Mouse (Mus musculus) MEL (cell line): ENCODE measurements around the gene Pde8a. TPM values are rescaled to one million over a fixed set of nuclear protein-coding genes. Genes with fewer than 3 reads are reported as not detected.

ENCODE experiments used
- DNase-seq: peaks from one replicate; pipeline ENCODE4 v3.0.0; 2011; ENCODE audit warnings: low read depth, low spot score
- H3K27ac ChIP-seq: 2 replicates; pipeline ENCODE4 v1.5.1; 2012; ENCODE audit warnings: low read depth, mild to moderate bottlenecking, control low read depth, low read length, moderate library complexity; ENCODE audit not compliant: control insufficient read depth
- H3K27me3 ChIP-seq, 2 experiments: fragments of 150-350 bp in 1 of 2; sonication (generic) in 1 of 2; 2 replicates each; pipeline ENCODE4 v1.6.1; 2012; ENCODE audit warnings: low read length in 2 of 2, mild to moderate bottlenecking in 2 of 2, improper control_type of control experiment in 1 of 2, moderate library complexity in 1 of 2; ENCODE audit not compliant: insufficient read depth in 2 of 2, control insufficient read depth in 1 of 2
- H3K36me3 ChIP-seq, 2 experiments: 2 replicates each; pipeline ENCODE4 v1.6.1; 2012 to 2014; ENCODE audit warnings: low read length in 2 of 2, improper control_type of control experiment in 1 of 2, inconsistent platforms in 1 of 2, mild to moderate bottlenecking in 1 of 2; ENCODE audit not compliant: insufficient read depth in 2 of 2, control insufficient read depth in 1 of 2
- H3K4me1 ChIP-seq, 2 experiments: fragments of 150-350 bp in 1 of 2; sonication (generic) in 1 of 2; 2 replicates each; pipeline ENCODE4 v1.6.1; 2012; ENCODE audit warnings: low read length in 2 of 2, improper control_type of control experiment in 1 of 2, mild to moderate bottlenecking in 1 of 2; ENCODE audit not compliant: insufficient read depth in 2 of 2, control insufficient read depth in 1 of 2
- H3K4me3 ChIP-seq, 2 experiments: fragments of 150-350 bp in 1 of 2; sonication (generic) in 1 of 2; 2 replicates each; pipeline ENCODE4 v1.5.1; 2012; ENCODE audit warnings: low read depth in 2 of 2, low read length in 2 of 2, mild to moderate bottlenecking in 2 of 2, moderate library complexity in 2 of 2, control low read depth in 1 of 2, improper control_type of control experiment in 1 of 2; ENCODE audit not compliant: control insufficient read depth in 1 of 2, insufficient read depth in 1 of 2
- H3K79me2 ChIP-seq: 2 replicates; pipeline ENCODE4 v1.6.1; 2012; ENCODE audit warnings: mild to moderate bottlenecking, low read length, moderate library complexity; ENCODE audit not compliant: control insufficient read depth, poor library complexity, insufficient read depth
- H3K9ac ChIP-seq: 2 replicates; pipeline ENCODE4 v1.6.1; 2012; ENCODE audit warnings: low read depth, mild to moderate bottlenecking, control low read depth, low read length, moderate library complexity; ENCODE audit not compliant: control insufficient read depth, poor library complexity, severe bottlenecking
- H3K9me3 ChIP-seq: fragments of 150-350 bp; sonication (generic); replicated peaks from 2 replicates; pipeline ENCODE4 v1.6.1; 2012; ENCODE audit warnings: mild to moderate bottlenecking, low read length, improper control_type of control experiment, moderate library complexity; ENCODE audit not compliant: insufficient read depth
- BHLHE40 ChIP-seq: IDR thresholded peaks from 2 replicates; pipeline ENCODE4 v1.6.1; 2012; ENCODE audit warnings: low read depth, mild to moderate bottlenecking, inconsistent platforms, low read length, improper control_type of control experiment, borderline replicate concordance
- CHD1 ChIP-seq: IDR thresholded peaks from 2 replicates; pipeline ENCODE4 v1.6.1; 2012; ENCODE audit warnings: low read depth, mild to moderate bottlenecking, inconsistent platforms, low read length, improper control_type of control experiment
- CTCF ChIP-seq, 3 experiments: IDR thresholded peaks in 2 of 3; conservative IDR thresholded peaks in 1 of 3; 2 replicates each; pipeline ENCODE4 v1.5.1; 2011 to 2012; ENCODE audit warnings: low read length in 3 of 3, low read depth in 2 of 3, mild to moderate bottlenecking in 2 of 3, improper control_type of control experiment in 1 of 3, inconsistent platforms in 1 of 3, mixed read lengths in 1 of 3, moderate library complexity in 1 of 3; ENCODE audit not compliant: control insufficient read depth in 1 of 3, insufficient read depth in 1 of 3, poor library complexity in 1 of 3, severe bottlenecking in 1 of 3
- E2F4 ChIP-seq: IDR thresholded peaks from 2 replicates; pipeline ENCODE4 v1.6.1; 2011; ENCODE audit warnings: low read depth, low read length, improper control_type of control experiment, borderline replicate concordance
- EP300 ChIP-seq, 2 experiments: IDR thresholded peaks; 2 replicates each; pipeline ENCODE4 v1.6.1; 2011; ENCODE audit warnings: improper control_type of control experiment in 2 of 2, low read length in 2 of 2, low read depth in 1 of 2, mild to moderate bottlenecking in 1 of 2
- GABPA ChIP-seq: IDR thresholded peaks from 2 replicates; pipeline ENCODE4 v1.6.1; 2012; ENCODE audit warnings: low read depth, mild to moderate bottlenecking, inconsistent platforms, low read length, improper control_type of control experiment, moderate library complexity
- GATA1 ChIP-seq: IDR thresholded peaks from 2 replicates; pipeline ENCODE4 v1.6.1; 2011; ENCODE audit warnings: low read depth, low read length, improper control_type of control experiment
- HCFC1 ChIP-seq: IDR thresholded peaks from 2 replicates; pipeline ENCODE4 v1.6.1; 2012; ENCODE audit warnings: low read depth, mild to moderate bottlenecking, inconsistent platforms, low read length, improper control_type of control experiment, moderate library complexity
- KAT2A ChIP-seq: conservative IDR thresholded peaks from 2 replicates; pipeline ENCODE4 v1.6.1; 2012; ENCODE audit warnings: low read depth, low read length, improper control_type of control experiment, inconsistent platforms
- MAFK ChIP-seq: IDR thresholded peaks from 2 replicates; pipeline ENCODE4 v1.6.1; 2011; ENCODE audit warnings: low read depth, mild to moderate bottlenecking, low read length, improper control_type of control experiment, borderline replicate concordance
- MAX ChIP-seq: IDR thresholded peaks from 2 replicates; pipeline ENCODE4 v1.6.1; 2011; ENCODE audit warnings: low read length, improper control_type of control experiment
- MAZ ChIP-seq: IDR thresholded peaks from 2 replicates; pipeline ENCODE4 v1.6.1; 2012; ENCODE audit warnings: low read depth, mild to moderate bottlenecking, inconsistent platforms, low read length, improper control_type of control experiment
- MEF2A ChIP-seq: IDR thresholded peaks from 2 replicates; pipeline ENCODE4 v1.6.1; 2014; ENCODE audit warnings: low read depth, mild to moderate bottlenecking, inconsistent platforms, low read length, improper control_type of control experiment; ENCODE audit not compliant: poor library complexity, insufficient replicate concordance, severe bottlenecking; ENCODE audit errors: extremely low read depth
- MXI1 ChIP-seq: IDR thresholded peaks from 2 replicates; pipeline ENCODE4 v1.6.1; 2011; ENCODE audit warnings: mild to moderate bottlenecking, low read depth, low read length, improper control_type of control experiment
- POLR2AphosphoS2 ChIP-seq: IDR thresholded peaks from 2 replicates; pipeline ENCODE4 v1.6.1; 2011; ENCODE audit warnings: low read length, improper control_type of control experiment
- POLR2AphosphoS5 ChIP-seq: IDR thresholded peaks from 2 replicates; pipeline ENCODE4 v1.6.1; 2012; ENCODE audit warnings: low read depth, borderline replicate concordance, mild to moderate bottlenecking, inconsistent platforms, low read length, moderate library complexity, mixed read lengths
- RAD21 ChIP-seq: IDR thresholded peaks from 2 replicates; pipeline ENCODE4 v1.6.1; 2011; ENCODE audit warnings: mild to moderate bottlenecking, low read depth, low read length, improper control_type of control experiment
- RCOR1 ChIP-seq: IDR thresholded peaks from 2 replicates; pipeline ENCODE4 v1.6.1; 2012; ENCODE audit warnings: low read depth, mild to moderate bottlenecking, inconsistent platforms, low read length, improper control_type of control experiment
- SIN3A ChIP-seq: IDR thresholded peaks from 2 replicates; pipeline ENCODE4 v1.6.1; 2012; ENCODE audit warnings: low read length, improper control_type of control experiment, inconsistent platforms
- TBP ChIP-seq: IDR thresholded peaks from 2 replicates; pipeline ENCODE4 v1.8.0; 2011; ENCODE audit warnings: low read depth, low read length, improper control_type of control experiment
- UBTF ChIP-seq: IDR thresholded peaks from 2 replicates; pipeline ENCODE4 v1.6.1; 2012; ENCODE audit warnings: low read depth, mild to moderate bottlenecking, inconsistent platforms, low read length, improper control_type of control experiment, moderate library complexity, borderline replicate concordance; ENCODE audit not compliant: insufficient read depth
- USF1 ChIP-seq: IDR thresholded peaks from 2 replicates; pipeline ENCODE4 v1.6.1; 2014; ENCODE audit warnings: low read depth, mild to moderate bottlenecking, inconsistent platforms, low read length, improper control_type of control experiment, moderate library complexity
- USF2 ChIP-seq, 2 experiments: IDR thresholded peaks; 2 replicates each; pipeline ENCODE4 v1.6.1; 2011 to 2012; ENCODE audit warnings: improper control_type of control experiment in 2 of 2, low read length in 2 of 2, borderline replicate concordance in 1 of 2, inconsistent platforms in 1 of 2, low read depth in 1 of 2, mild to moderate bottlenecking in 1 of 2; ENCODE audit not compliant: insufficient read depth in 1 of 2
- ZMIZ1 ChIP-seq: IDR thresholded peaks from 2 replicates; pipeline ENCODE4 v1.6.1; 2012; ENCODE audit warnings: low read depth, mild to moderate bottlenecking, inconsistent platforms, low read length, improper control_type of control experiment, moderate library complexity
- ZNF384 ChIP-seq: IDR thresholded peaks from 2 replicates; pipeline ENCODE4 v1.6.1; 2012; ENCODE audit warnings: low read depth, mild to moderate bottlenecking, inconsistent platforms, low read length, improper control_type of control experiment
- polyA plus RNA-seq, 2 experiments: library from polyadenylated mRNA; stranded (reverse) in 1 of 2; unstranded in 1 of 2; fragments of >175 nt in 1 of 2; fragments of >200 nt in 1 of 2; gene quantifications; 2 replicates each; pipeline versions ENCODE4 v1.2.1 to v1.2.4; 2012; ENCODE audit warnings: low replicate concordance in 2 of 2, low read depth in 1 of 2; ENCODE audit not compliant: insufficient read length in 2 of 2, insufficient read depth in 1 of 2, missing spikeins in 1 of 2
- total RNA-seq: library from RNA; depleted of rRNA; stranded (reverse); fragments of 300-350 nt; gene quantifications from 2 replicates; pipeline ENCODE4 v1.2.3, GENCODE M21; 2012

Gene Pde8a
- total and polyA plus RNA-seq, 3 experiments: 0.11 TPM; not detected in 2

DNA sequence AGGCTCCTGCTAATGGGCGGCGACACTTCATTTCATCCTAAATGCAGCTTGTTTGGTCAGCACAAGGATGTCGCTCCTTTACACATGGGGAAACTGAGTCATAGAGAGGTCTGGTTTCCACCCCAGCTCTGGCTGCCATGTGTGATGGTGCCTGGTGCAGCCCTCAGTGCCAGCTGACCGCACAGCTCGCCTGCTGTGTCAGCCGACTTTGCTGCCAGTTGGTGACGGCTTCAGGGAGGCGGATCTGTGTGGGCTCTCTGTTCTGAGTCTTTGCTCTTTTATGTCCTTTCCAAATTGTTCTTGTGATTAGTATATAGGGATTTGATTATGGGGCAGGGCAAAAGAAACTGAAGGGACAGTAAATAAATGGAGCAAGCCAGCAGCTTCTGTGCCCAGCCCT is 94.3 kb downstream of the Pde8a start:
- DNase-seq: no peak
- Histone ChIP-seq H3K27me3 (peaks cover 0 to 4% of the 10 kb centered on the region in 2 experiments; a peak in 2 of 4 replicates), H3K9ac (no peak overlapping the region), H3K9me3 (no peaks in the 10 kb centered on the region), H3K4me3 (no peak overlapping the region), H3K27ac (no peak overlapping the region), H3K36me3 (no peaks in the 10 kb centered on the region), H3K79me2 (no peaks in the 10 kb centered on the region), H3K4me1 (no peaks in the 10 kb centered on the region)
- no peak for TF ChIP-seq POLR2AphosphoS5
- no peak for TF ChIP-seq BHLHE40
- TF ChIP-seq EP300 (IDR thresholded peaks at IDR 0.05; ENCODE audit: low read depth in 1 of 2, low read length in 2 of 2): no peak
- TF ChIP-seq CTCF (IDR thresholded peaks at IDR 0.05 in 2 of 3, conservative IDR thresholded peaks at IDR 0.05 in 1 of 3; ENCODE audit: control insufficient read depth in 1 of 3, insufficient read depth in 1 of 3, low read depth in 2 of 3, low read length in 3 of 3, poor library complexity in 1 of 3, severe bottlenecking in 1 of 3): no peak
- no peak for TF ChIP-seq MXI1
- TF ChIP-seq POLR2AphosphoS2: no peak
- no peak for TF ChIP-seq SIN3A
- no peak for TF ChIP-seq MEF2A
- no peak for TF ChIP-seq TBP
- no peak for TF ChIP-seq GATA1
- TF ChIP-seq RCOR1: no peak
- no peak for TF ChIP-seq UBTF
- TF ChIP-seq MAZ: no peak
- TF ChIP-seq CHD1: no peak
- no peak for TF ChIP-seq USF1
- TF ChIP-seq MAX: no peak
- TF ChIP-seq ZNF384: no peak
- TF ChIP-seq, all 39 proteins: peak for 0

DNA sequence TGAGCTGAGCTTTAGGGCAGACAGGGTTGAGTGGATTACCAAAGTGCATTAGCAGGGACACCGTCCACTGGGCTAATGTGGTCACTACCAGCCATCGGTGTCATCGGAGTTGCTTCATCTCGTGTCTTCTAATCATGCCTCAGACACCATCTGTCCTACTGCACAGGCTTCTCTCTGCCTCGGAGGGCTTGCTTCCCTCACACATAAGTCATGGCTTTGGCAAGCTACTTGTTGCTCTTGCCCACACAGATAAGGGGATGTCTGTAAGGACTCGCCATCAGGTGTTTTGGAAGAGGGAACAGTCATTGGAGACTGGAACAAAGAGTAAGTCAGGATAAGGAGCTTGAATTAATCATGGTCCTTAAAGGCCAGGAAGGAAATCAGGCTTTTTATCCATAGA is 95.9 kb downstream of the Pde8a start:
- H3K27me3 ChIP-seq: peaks cover 0 to 10% of the 10 kb centered on the region in 2 experiments; a peak in 3 of 4 replicates
- no peak overlapping the region for H3K4me3 ChIP-seq
- H3K9ac ChIP-seq: no peak overlapping the region
- H3K9me3 ChIP-seq: no peaks in the 10 kb centered on the region
- H3K4me1 ChIP-seq: no peaks in the 10 kb centered on the region
- no peak for DNase-seq
- H3K36me3 ChIP-seq: no peaks in the 10 kb centered on the region
- no peaks in the 10 kb centered on the region for H3K79me2 ChIP-seq
- no peak overlapping the region for H3K27ac ChIP-seq
- no peak for TF ChIP-seq MAZ
- TF ChIP-seq MAFK: no peak
- no peak for TF ChIP-seq USF1
- TF ChIP-seq POLR2AphosphoS5: no peak
- no peak for TF ChIP-seq RCOR1
- no peak for TF ChIP-seq RAD21
- TF ChIP-seq CTCF (IDR thresholded peaks at IDR 0.05 in 2 of 3, conservative IDR thresholded peaks at IDR 0.05 in 1 of 3; ENCODE audit: control insufficient read depth in 1 of 3, insufficient read depth in 1 of 3, low read depth in 2 of 3, low read length in 3 of 3, poor library complexity in 1 of 3, severe bottlenecking in 1 of 3): no peak
- TF ChIP-seq HCFC1: no peak
- no peak for TF ChIP-seq ZNF384
- no peak for TF ChIP-seq KAT2A
- no peak for TF ChIP-seq E2F4
- no peak for TF ChIP-seq ZMIZ1
- TF ChIP-seq GABPA: no peak
- TF ChIP-seq USF2 (IDR thresholded peaks at IDR 0.05; ENCODE audit: borderline replicate concordance in 1 of 2, insufficient read depth in 1 of 2, low read depth in 1 of 2, low read length in 2 of 2): no peak
- TF ChIP-seq EP300 (IDR thresholded peaks at IDR 0.05; ENCODE audit: low read depth in 1 of 2, low read length in 2 of 2): no peak
- no peak for TF ChIP-seq BHLHE40
- TF ChIP-seq MEF2A: no peak
- TF ChIP-seq, all 39 proteins: peak for 0
